Comparison of ENCODE assay signal across 16 mouse cellular contexts in the genomic region with DNA sequence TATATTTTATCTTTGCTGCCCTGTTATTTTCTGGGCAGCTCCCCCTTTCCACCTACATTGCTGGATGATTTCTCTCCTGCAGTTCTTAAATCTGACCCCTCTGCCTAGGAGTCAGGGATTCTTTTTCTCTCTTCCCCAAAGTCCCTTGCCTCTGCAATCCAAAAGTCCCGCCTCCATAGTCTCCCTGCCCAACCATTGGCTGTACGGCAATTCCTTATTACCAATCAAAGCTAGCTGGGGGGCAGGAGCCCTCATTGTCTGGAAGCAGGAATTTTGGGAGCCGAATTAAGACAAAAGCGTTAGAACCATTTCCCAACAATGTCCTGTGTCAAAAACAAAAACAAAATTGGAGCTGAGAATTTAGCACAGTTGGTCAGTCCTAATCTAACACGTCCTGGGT. TPM values are rescaled to one million over a fixed set of nuclear protein-coding genes. Genes with fewer than 3 reads are reported as not detected.
DNase-seq lines count a peak whose midpoint lies in the region; ATAC-seq and TF ChIP-seq lines count a peak whose summit lies in the region.
"Had no signal": no experiment of that assay in that cellular context is flagged by ENCODE, and none has a peak within 500 bp of the region (broad histone marks: within the 10 kb centered on the region; RNA-seq: fewer than 3 reads in every experiment).

No protein-coding gene starts in this region.

- H3K9ac ChIP-seq in lung, postnatal 0 days (replicated peaks; ENCODE audit: low read depth) = no peak overlapping the region
- peak overlapping the region; percentile 79 for H3K9ac ChIP-seq in ES-Bruce4 (ENCODE audit: low read depth, poor library complexity, severe bottlenecking)
- H3K9ac ChIP-seq in forebrain, embryonic 15.5 days (replicated peaks) = no peak overlapping the region
- H3K9ac ChIP-seq in stomach, postnatal 0 days (ENCODE audit: low read length) = no peak overlapping the region
- H3K9ac ChIP-seq: liver, embryonic 13.5 days had no signal

- peak; percentile 15 for DNase-seq in lung, postnatal 0 days (ENCODE audit: low spot score)
- DNase-seq in lung, adult 18-20 months = no peak
- peak; percentile 31 for DNase-seq in WW6 (ENCODE audit: low read depth, low spot score)
- no peak for DNase-seq in stomach, postnatal 0 days (ENCODE audit: low spot score)
- no peak for DNase-seq in heart, postnatal 36 days
- DNase-seq in heart, postnatal 25 days (ENCODE audit: low spot score) = no peak
- DNase-seq: adrenal gland, adult 2 months; cerebellum, adult 9-10 months; gastrocnemius, postnatal 14 days; kidney, postnatal 10 days; left cerebral cortex, postnatal 4 days; liver, embryonic 13.5 days; thymus, postnatal 36 days had no signal

- ATAC-seq in lung, postnatal 0 days = no peak
- ATAC-seq in forebrain, embryonic 15.5 days (replicated peaks) = peak; percentile 61; the same call in 1 of the 2 replicates
- no peak for ATAC-seq in stomach, postnatal 0 days (ENCODE audit: low FRiP score, low TSS enrichment)

- H3K27ac ChIP-seq in lung, postnatal 0 days (ENCODE audit: low read length) = no peak overlapping the region
- peak overlapping the region; percentile 52 for H3K27ac ChIP-seq in ES-Bruce4 (ENCODE audit: insufficient read depth, low read length)
- peak overlapping the region; percentile 52; the same call in 1 of the 2 replicates for H3K27ac ChIP-seq in forebrain, embryonic 15.5 days (replicated peaks)
- H3K27ac ChIP-seq in stomach, postnatal 0 days (replicated peaks) = no peak overlapping the region
- H3K27ac ChIP-seq: liver, embryonic 13.5 days had no signal

- no peak for TF ChIP-seq CTCF in lung, postnatal 0 days (IDR thresholded peaks at IDR 0.05)
- no peak for TF ChIP-seq CTCF in ES-Bruce4 (IDR thresholded peaks at IDR 0.05; ENCODE audit: low read depth, low read length)
- no peak for TF ChIP-seq CTCF in stomach, postnatal 0 days (IDR thresholded peaks at IDR 0.05; ENCODE audit: low read depth)

- TF ChIP-seq POLR2A in ES-Bruce4 (IDR thresholded peaks at IDR 0.05; ENCODE audit: insufficient read depth, low read length) = peak; percentile 24

- no peak overlapping the region for H3K4me3 ChIP-seq in lung, postnatal 0 days (ENCODE audit: low read depth, low read length)
- H3K4me3 ChIP-seq in ES-Bruce4 (ENCODE audit: low read depth, low read length) = no peak overlapping the region
- no peak overlapping the region for H3K4me3 ChIP-seq in forebrain, embryonic 15.5 days
- H3K4me3 ChIP-seq in stomach, postnatal 0 days (ENCODE audit: low read depth, low read length) = no peak overlapping the region
- H3K4me3 ChIP-seq: liver, embryonic 13.5 days had no signal

- no peaks in the 10 kb centered on the region for H3K36me3 ChIP-seq in lung, postnatal 0 days (ENCODE audit: insufficient read depth, low read length)
- no peaks in the 10 kb centered on the region for H3K36me3 ChIP-seq in ES-Bruce4 (ENCODE audit: control insufficient read depth, insufficient read depth, low read length, poor library complexity, severe bottlenecking)
- no peaks in the 10 kb centered on the region for H3K36me3 ChIP-seq in forebrain, embryonic 15.5 days
- H3K36me3 ChIP-seq in stomach, postnatal 0 days (ENCODE audit: control insufficient read depth, insufficient read depth, low read length) = no peaks in the 10 kb centered on the region
- H3K36me3 ChIP-seq: liver, embryonic 13.5 days had no signal

- intact Hi-C loops in heart, postnatal 36 days (cut with DNase I) = no loop called here
- intact Hi-C loops in heart, postnatal 25 days (cut with DNase I) = no loop called here

- no peak overlapping the region for H3K4me2 ChIP-seq in lung, postnatal 0 days (replicated peaks; ENCODE audit: low read depth, low read length)
- H3K4me2 ChIP-seq in forebrain, embryonic 15.5 days (replicated peaks) = no peak overlapping the region
- H3K4me2 ChIP-seq in stomach, postnatal 0 days (replicated peaks; ENCODE audit: low read depth) = no peak overlapping the region
- H3K4me2 ChIP-seq: heart, embryonic 11.5 days; liver, embryonic 13.5 days had no signal

- no peaks in the 10 kb centered on the region for H3K4me1 ChIP-seq in lung, postnatal 0 days (ENCODE audit: insufficient read depth, low read depth, low read length)
- H3K4me1 ChIP-seq in ES-Bruce4 (ENCODE audit: control insufficient read depth, insufficient read depth, low read length) = no peaks in the 10 kb centered on the region
- H3K4me1 ChIP-seq in forebrain, embryonic 15.5 days = peaks cover 3% of the 10 kb centered on the region; the same call in 1 of the 2 replicates
- H3K4me1 ChIP-seq in stomach, postnatal 0 days (replicated peaks; ENCODE audit: control insufficient read depth, insufficient read depth) = no peaks in the 10 kb centered on the region

- no peaks in the 10 kb centered on the region for H3K27me3 ChIP-seq in lung, postnatal 0 days (replicated peaks; ENCODE audit: insufficient read depth, low read length)
- H3K27me3 ChIP-seq in ES-Bruce4 (ENCODE audit: control insufficient read depth, insufficient read depth, low read length, poor library complexity, severe bottlenecking) = no peaks in the 10 kb centered on the region
- H3K27me3 ChIP-seq in forebrain, embryonic 15.5 days = no peaks in the 10 kb centered on the region
- H3K27me3 ChIP-seq in stomach, postnatal 0 days (ENCODE audit: control insufficient read depth, insufficient read depth, low read length) = no peaks in the 10 kb centered on the region
- H3K27me3 ChIP-seq: liver, embryonic 13.5 days had no signal

- 44% methylated on average over 5 of the region's 5 CpGs for WGBS in lung, postnatal 0 days
- WGBS in forebrain, embryonic 15.5 days = 48% methylated on average over 5 of the region's 5 CpGs
- 53% methylated on average over 5 of the region's 5 CpGs for WGBS in stomach, postnatal 0 days

- H3K9me3 ChIP-seq in lung, postnatal 0 days (ENCODE audit: low read length) = no peaks in the 10 kb centered on the region
- H3K9me3 ChIP-seq in ES-Bruce4 (replicated peaks; ENCODE audit: control insufficient read depth, insufficient read depth, low read length, poor library complexity, severe bottlenecking) = no peaks in the 10 kb centered on the region
- H3K9me3 ChIP-seq in forebrain, embryonic 15.5 days = no peaks in the 10 kb centered on the region
- no peaks in the 10 kb centered on the region for H3K9me3 ChIP-seq in stomach, postnatal 0 days (ENCODE audit: control insufficient read depth, low read length)
- H3K9me3 ChIP-seq: liver, embryonic 13.5 days had no signal

- no peak for TF ChIP-seq EP300 in lung, postnatal 0 days (IDR thresholded peaks at IDR 0.05)
- TF ChIP-seq EP300 in ES-Bruce4 (IDR thresholded peaks at IDR 0.05; ENCODE audit: insufficient read depth, low read depth, low read length) = no peak
- TF ChIP-seq EP300 in stomach, postnatal 0 days (optimal IDR thresholded peaks at IDR 0.05) = no peak

RNA-seq across cellular contexts. Expression of a gene that starts 13.7 kb away (rescaled TPM):
- polyA plus RNA-seq in lung, postnatal 0 days (2015; fragmentation: Nextera tagmentation; extraction: Ambion mirVana) = 2.1 and 3.2 TPM in 2 replicates
- 130 and 146 TPM in 2 replicates for polyA plus RNA-seq in ES-Bruce4 (2011; ENCODE audit: insufficient read depth, insufficient read length, low read depth, missing spikeins)
- polyA plus RNA-seq in forebrain, embryonic 15.5 days (2015; fragmentation: Nextera tagmentation; extraction: Ambion mirVana) = 36.3 and 38.9 TPM in 2 replicates
- 7.4 and 10.3 TPM in 2 replicates for polyA plus RNA-seq in stomach, postnatal 0 days (2015; fragmentation: Nextera tagmentation; extraction: Ambion mirVana)
- 1 to 10 TPM in 1 of 2 experiments, under 1 TPM in 1; 0.89 to 1.0 TPM for total RNA-seq in heart, postnatal 36 days (2021)
- under 1 TPM; 0.88 to 0.95 TPM for total RNA-seq in heart, postnatal 25 days (2021)

RNA-seq across cellular contexts. Expression of a gene that starts 24.9 kb away (rescaled TPM):
- polyA plus RNA-seq in lung, postnatal 0 days (2015; fragmentation: Nextera tagmentation; extraction: Ambion mirVana) = 15.6 and 19.7 TPM in 2 replicates
- polyA plus RNA-seq in ES-Bruce4 (2011; ENCODE audit: insufficient read depth, insufficient read length, low read depth, missing spikeins) = 137 and 147 TPM in 2 replicates
- polyA plus RNA-seq in forebrain, embryonic 15.5 days (2015; fragmentation: Nextera tagmentation; extraction: Ambion mirVana) = 27.2 and 30.1 TPM in 2 replicates
- 213 and 221 TPM in 2 replicates for polyA plus RNA-seq in stomach, postnatal 0 days (2015; fragmentation: Nextera tagmentation; extraction: Ambion mirVana)
- total RNA-seq in heart, postnatal 36 days (2021) = 10 to 100 TPM; 69.1 to 71.1 TPM
- 10 to 100 TPM; 66.3 to 69.6 TPM for total RNA-seq in heart, postnatal 25 days (2021)

Comparison
In these comparisons a context has a peak if more than half of its experiments do, and no peak if none do; other contexts are left out.
1. DNase-seq: peak in lung, postnatal 0 days (single experiment) and WW6 (single experiment); none in lung, adult 18-20 months (0 of 2), stomach, postnatal 0 days (single experiment), heart, postnatal 36 days (0 of 2) and heart, postnatal 25 days (single experiment).
2. H3K27ac ChIP-seq: peak in ES-Bruce4 (single experiment) and forebrain, embryonic 15.5 days (single experiment); none in lung, postnatal 0 days (single experiment) and stomach, postnatal 0 days (single experiment).